ENCODE assay signal across 24 mouse cellular contexts in the genomic region with DNA sequence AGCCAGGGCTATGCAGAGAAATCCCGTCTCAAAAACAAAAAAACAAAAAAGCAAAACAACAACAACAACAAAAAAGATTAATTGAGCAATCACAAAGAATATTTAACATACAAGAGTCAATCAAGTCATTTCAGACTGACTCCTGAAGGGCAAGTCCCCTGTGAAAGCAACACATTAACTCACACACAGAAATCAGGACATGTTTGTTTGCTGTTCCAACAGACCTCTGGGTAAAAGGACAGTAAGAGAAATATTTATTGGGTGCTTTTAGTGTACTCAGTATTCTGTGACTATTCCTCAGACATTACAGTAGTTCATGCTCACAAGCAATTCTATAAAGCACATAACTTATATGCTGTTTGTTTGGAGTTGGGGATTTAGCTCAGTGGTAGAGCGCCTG. TPM values are rescaled to one million over a fixed set of nuclear protein-coding genes. Genes with fewer than 3 reads are reported as not detected.
A peak's percentile ranks its signal among the peaks of the same experiment; 100 is the strongest.
DNase-seq lines count a peak whose midpoint lies in the region; ATAC-seq and TF ChIP-seq lines count a peak whose summit lies in the region.
"Had no signal": no experiment of that assay in that cellular context is flagged by ENCODE, and none has a peak within 500 bp of the region (broad histone marks: within the 10 kb centered on the region; RNA-seq: fewer than 3 reads in every experiment).

No protein-coding gene starts in this region.

- H3K4me2 ChIP-seq in liver, embryonic 12.5 days, result no peak overlapping the region
- H3K4me2 ChIP-seq in liver, embryonic 16.5 days (ENCODE audit: low read depth, low read length), result no peak overlapping the region
- H3K4me2 ChIP-seq in liver, embryonic 11.5 days, result no peak overlapping the region
- no peak overlapping the region for H3K4me2 ChIP-seq in liver, postnatal 0 days (ENCODE audit: low read depth, low read length)

- TF ChIP-seq CTCF in liver, adult 2 months (IDR thresholded peaks at IDR 0.05; ENCODE audit: low read depth, low read length), result no peak
- no peak for TF ChIP-seq CTCF in liver, postnatal 0 days (IDR thresholded peaks at IDR 0.05; ENCODE audit: low read depth)

- TF ChIP-seq POLR2A in liver, adult 2 months (IDR thresholded peaks at IDR 0.05; ENCODE audit: extremely low read depth, insufficient read depth, low read length), result no peak

- H3K27ac ChIP-seq in liver, adult 2 months (replicated peaks; ENCODE audit: insufficient read depth, low read depth, low read length), result peak overlapping the region; percentile 56
- H3K27ac ChIP-seq in liver, embryonic 12.5 days, result no peak overlapping the region
- no peak overlapping the region for H3K27ac ChIP-seq in liver, embryonic 16.5 days (ENCODE audit: low read length)
- no peak overlapping the region for H3K27ac ChIP-seq in liver, embryonic 11.5 days (ENCODE audit: low read depth, low read length)
- peak overlapping the region; percentile 46 for H3K27ac ChIP-seq in liver, postnatal 0 days (ENCODE audit: low read depth)

- no peaks in the 10 kb centered on the region for H3K27me3 ChIP-seq in liver, adult 2 months (ENCODE audit: control insufficient read depth, insufficient read depth, low read length)
- H3K27me3 ChIP-seq in liver, embryonic 12.5 days (replicated peaks), result no peaks in the 10 kb centered on the region
- H3K27me3 ChIP-seq in liver, embryonic 16.5 days (ENCODE audit: control insufficient read depth, insufficient read depth, low read depth, low read length), result no peaks in the 10 kb centered on the region
- H3K27me3 ChIP-seq in liver, embryonic 11.5 days (replicated peaks; ENCODE audit: control insufficient read depth, insufficient read depth, low read length), result no peaks in the 10 kb centered on the region
- no peaks in the 10 kb centered on the region for H3K27me3 ChIP-seq in liver, postnatal 0 days (ENCODE audit: insufficient read depth, low read length)
- H3K27me3 ChIP-seq: CH12.LX, Patski had no signal

- no peaks in the 10 kb centered on the region for H3K9me3 ChIP-seq in liver, embryonic 12.5 days (replicated peaks)
- H3K9me3 ChIP-seq in liver, embryonic 16.5 days (replicated peaks; ENCODE audit: control insufficient read depth, low read length), result no peaks in the 10 kb centered on the region
- no peaks in the 10 kb centered on the region for H3K9me3 ChIP-seq in liver, embryonic 11.5 days (ENCODE audit: control insufficient read depth, low read length)
- H3K9me3 ChIP-seq in liver, postnatal 0 days (ENCODE audit: low read length), result no peaks in the 10 kb centered on the region

- no peaks in the 10 kb centered on the region for H3K36me3 ChIP-seq in liver, adult 2 months (ENCODE audit: control insufficient read depth, insufficient read depth, low read length)
- H3K36me3 ChIP-seq in liver, embryonic 12.5 days, result no peaks in the 10 kb centered on the region
- H3K36me3 ChIP-seq in liver, embryonic 16.5 days (ENCODE audit: control insufficient read depth, insufficient read depth), result no peaks in the 10 kb centered on the region
- H3K36me3 ChIP-seq in liver, embryonic 11.5 days (ENCODE audit: control insufficient read depth, insufficient read depth, low read length), result no peaks in the 10 kb centered on the region
- H3K36me3 ChIP-seq in liver, postnatal 0 days (replicated peaks; ENCODE audit: insufficient read depth, low read length), result no peaks in the 10 kb centered on the region
- H3K36me3 ChIP-seq: G1E had no signal

- peak; percentile 91 for DNase-seq in liver, adult 2 months (ENCODE audit: extremely low read depth, low read depth, low spot score)
- DNase-seq in liver, embryonic 11.5 days (ENCODE audit: low spot score), result no peak
- no peak for DNase-seq in liver, postnatal 0 days
- no peak for DNase-seq in liver
- DNase-seq in adipocyte (ENCODE audit: low spot score), result peak; percentile 48
- no peak for DNase-seq in layer of hippocampus, adult 9-10 months (ENCODE audit: low spot score)
- DNase-seq: adrenal gland, adult 2 months; adrenal gland, adult 8-10 months; adrenal gland, postnatal 10 days; adrenal gland, postnatal 14 days; adrenal gland, postnatal 25 days; adrenal gland, postnatal 36 days; B cell, adult 2 months; cerebellum, adult 11 months; cerebellum, adult 11-12 months; cerebellum, adult 18-20 months had no signal

- peaks cover 36% of the 10 kb centered on the region for H3K4me1 ChIP-seq in liver, adult 2 months (ENCODE audit: control insufficient read depth, insufficient read depth, low read length)
- peaks cover 34% of the 10 kb centered on the region for H3K4me1 ChIP-seq in liver, embryonic 12.5 days
- peaks cover 3% of the 10 kb centered on the region for H3K4me1 ChIP-seq in liver, embryonic 16.5 days (ENCODE audit: control insufficient read depth, low read depth, low read length)
- H3K4me1 ChIP-seq in liver, embryonic 11.5 days (replicated peaks; ENCODE audit: control insufficient read depth, insufficient read depth, low read length), result peaks cover 22% of the 10 kb centered on the region
- peaks cover 34% of the 10 kb centered on the region for H3K4me1 ChIP-seq in liver, postnatal 0 days (ENCODE audit: insufficient read depth)

- no peak overlapping the region for H3K4me3 ChIP-seq in liver, adult 2 months (ENCODE audit: insufficient read depth, low read depth, low read length)
- no peak overlapping the region for H3K4me3 ChIP-seq in liver, embryonic 12.5 days
- H3K4me3 ChIP-seq in liver, embryonic 16.5 days (ENCODE audit: low read depth, low read length), result no peak overlapping the region
- H3K4me3 ChIP-seq in liver, embryonic 11.5 days (ENCODE audit: low read depth, low read length), result no peak overlapping the region
- H3K4me3 ChIP-seq in liver, postnatal 0 days (ENCODE audit: low read depth, low read length), result no peak overlapping the region

- no peak for TF ChIP-seq EP300 in liver, postnatal 0 days (IDR thresholded peaks at IDR 0.05; ENCODE audit: low read depth)

- peaks cover 31% of the 10 kb centered on the region; the same call in 1 of the 2 replicates for H3K79me2 ChIP-seq in liver, adult 2 months (ENCODE audit: control insufficient read depth, insufficient read depth, low read length)

- ATAC-seq in liver, embryonic 12.5 days, result no peak
- peak; percentile 35; the same call in 1 of the 2 replicates for ATAC-seq in liver, embryonic 16.5 days (ENCODE audit: low read depth)
- ATAC-seq in liver, embryonic 11.5 days (replicated peaks; ENCODE audit: low FRiP score), result no peak
- no peak for ATAC-seq in liver, postnatal 0 days
- ATAC-seq: activated CD4-positive, CD25-positive, alpha-beta regulatory T cell, adult 4 months; CD4-positive, CD25-positive, alpha-beta regulatory T cell, adult 4 months; Patski had no signal

- H3K9ac ChIP-seq in liver, adult 2 months (ENCODE audit: low read depth, low read length), result no peak overlapping the region
- no peak overlapping the region for H3K9ac ChIP-seq in liver, embryonic 12.5 days
- H3K9ac ChIP-seq in liver, embryonic 16.5 days (ENCODE audit: low read depth, low read length), result no peak overlapping the region
- no peak overlapping the region for H3K9ac ChIP-seq in liver, embryonic 11.5 days (ENCODE audit: low read depth, low read length)
- no peak overlapping the region for H3K9ac ChIP-seq in liver, postnatal 0 days (replicated peaks)

- WGBS in liver, adult 2 months, result 66% methylated on average over 2 of the region's 2 CpGs
- WGBS in liver, embryonic 12.5 days (ENCODE audit: insufficient replicate concordance), result 71% methylated on average over 2 of the region's 2 CpGs
- WGBS in liver, embryonic 16.5 days (ENCODE audit: insufficient replicate concordance), result 72% methylated on average over 2 of the region's 2 CpGs
- WGBS in liver, embryonic 11.5 days, result 82% methylated on average over 2 of the region's 2 CpGs
- WGBS in liver, postnatal 0 days (ENCODE audit: insufficient replicate concordance), result 85% methylated on average over 2 of the region's 2 CpGs

RNA-seq across cellular contexts. Expression of gene Magi1, which starts 23.7 kb away (rescaled TPM):
- 17.4 and 17.7 TPM in 2 replicates for total RNA-seq in liver, adult 2 months (2014; rRNA removed)
- polyA plus RNA-seq in liver, adult 2 months (2012; rRNA removed), result 4.4 and 4.9 TPM in 2 replicates
- polyA plus RNA-seq in liver, embryonic 12.5 days (2016; fragmentation: Nextera tagmentation; extraction: Ambion mirVana), result 2.5 and 2.7 TPM in 2 replicates
- 1.1 and 1.3 TPM in 2 replicates for polyA plus RNA-seq in liver, embryonic 16.5 days (2015; fragmentation: Nextera tagmentation; extraction: Ambion mirVana)
- polyA plus RNA-seq in liver, embryonic 11.5 days (2014; fragmentation: Nextera tagmentation; extraction: Ambion mirVana), result 4.6 TPM in 2 replicates
- polyA plus RNA-seq in liver, postnatal 0 days (2015; fragmentation: Nextera tagmentation; extraction: Ambion mirVana), result 1.2 and 1.9 TPM in 2 replicates
- total RNA-seq: CH12.LX, MEL had no signal

Comparison
In these comparisons a context has a peak if more than half of its experiments do, and no peak if none do; other contexts are left out.
1. DNase-seq: peak in liver, adult 2 months (single experiment) and adipocyte (single experiment); none in liver, embryonic 11.5 days (single experiment), liver, postnatal 0 days (single experiment), liver (single experiment) and layer of hippocampus, adult 9-10 months (single experiment).
2. H3K27ac ChIP-seq: peak in liver, adult 2 months (single experiment) and liver, postnatal 0 days (single experiment); none in liver, embryonic 12.5 days (single experiment), liver, embryonic 16.5 days (single experiment) and liver, embryonic 11.5 days (single experiment).